Mouse (Mus musculus) G1E (cell line): ENCODE data around the gene Capn7. TPM values are rescaled to one million over a fixed set of nuclear protein-coding genes. Genes with fewer than 3 reads are reported as not detected.

Source experiments
- ATAC-seq: 2 replicates; pipeline ENCODE4 v1.8.0; 2016; ENCODE audit warnings: mild to moderate bottlenecking; ENCODE audit not compliant: insufficient number of reproducible peaks, poor library complexity, low FRiP score, severe bottlenecking; ENCODE audit errors: extremely low read depth
- DNase-seq: peaks from one replicate; pipeline ENCODE4 v3.0.0; 2012; ENCODE audit warnings: low spot score
- H3K27me3 ChIP-seq: 2 replicates; pipeline ENCODE4 v1.6.1; 2012; ENCODE audit warnings: mild to moderate bottlenecking, low read length, inconsistent platforms; ENCODE audit not compliant: insufficient read depth
- H3K36me3 ChIP-seq: replicated peaks from 2 replicates; pipeline ENCODE3; 2012; ENCODE audit warnings: mild to moderate bottlenecking, inconsistent platforms
- H3K4me1 ChIP-seq: 2 replicates; pipeline ENCODE4 v1.6.1; 2012; ENCODE audit warnings: low read depth, low read length, inconsistent platforms, mixed read lengths; ENCODE audit not compliant: insufficient read depth
- H3K4me3 ChIP-seq: 2 replicates; pipeline ENCODE4 v1.5.1; 2012; ENCODE audit warnings: low read depth, mild to moderate bottlenecking, inconsistent platforms, low read length, moderate library complexity, mixed read lengths
- H3K9me3 ChIP-seq: replicated peaks from 2 replicates; pipeline ENCODE4 v1.6.1; 2012; ENCODE audit warnings: inconsistent platforms
- CTCF ChIP-seq: IDR thresholded peaks from 2 replicates; pipeline ENCODE4 v1.5.1; 2012; ENCODE audit warnings: low read depth, low read length, inconsistent platforms, mixed read lengths
- GATA1 ChIP-seq: IDR thresholded peaks from 2 replicates; pipeline ENCODE4 v1.6.1; 2012; ENCODE audit warnings: borderline replicate concordance, low read length, inconsistent platforms, mixed read lengths
- GATA2 ChIP-seq: IDR thresholded peaks from 2 replicates; pipeline ENCODE4 v1.6.1; 2012; ENCODE audit warnings: low read depth, low read length, inconsistent platforms, borderline replicate concordance
- POLR2AphosphoS5 ChIP-seq: IDR thresholded peaks from 2 replicates; pipeline ENCODE4 v1.6.1; 2012; ENCODE audit warnings: low read depth, low read length, inconsistent platforms; ENCODE audit not compliant: insufficient replicate concordance
- TAL1 ChIP-seq: conservative IDR thresholded peaks from 2 replicates; pipeline ENCODE4 v1.6.1; 2012; ENCODE audit warnings: low read depth, low read length, inconsistent platforms, mixed read lengths
- polyA plus RNA-seq: library from polyadenylated mRNA; stranded (reverse); fragments of >175 nt; gene quantifications from 2 replicates; pipeline ENCODE4 v1.2.3, GENCODE M21; 2012
- total RNA-seq, 2 experiments: library from RNA; stranded (forward) in 1 of 2; stranded (reverse) in 1 of 2; fragments of 200-1000 nt in 1 of 2; fragments of >200 nt in 1 of 2; fragmentation: Nextera tagmentation in 1 of 2; gene quantifications; 2 replicates each; pipeline ENCODE4 v1.2.3; 2014 to 2017

The Capn7 gene
- total and polyA plus RNA-seq, 3 experiments: 6.6 to 66.6 (median 46.9) TPM

DNA sequence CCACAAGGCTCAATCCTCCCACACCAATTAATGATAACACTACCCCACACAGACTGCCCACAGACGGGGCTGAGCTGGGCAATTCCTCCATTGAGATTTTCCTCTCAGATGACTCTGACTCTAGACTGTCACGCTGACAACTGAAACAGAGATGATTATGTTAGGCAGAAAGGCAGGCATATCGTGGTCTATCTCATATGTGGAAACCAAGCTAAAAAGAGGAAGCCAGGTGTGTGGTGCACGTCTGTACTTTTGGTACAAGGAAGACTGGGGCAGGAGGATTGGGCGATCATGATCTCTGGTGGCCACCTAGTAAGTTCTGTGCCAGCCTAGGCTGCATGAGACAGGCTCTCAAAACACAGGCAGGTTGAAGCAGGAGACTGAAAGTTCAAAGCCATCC, 66.3 kb downstream of the Capn7 start:
- no peak for TF ChIP-seq TAL1
- no peak for TF ChIP-seq POLR2AphosphoS5
- no peak for TF ChIP-seq GATA1
- TF ChIP-seq GATA2: no peak
- no peak for TF ChIP-seq CTCF
- Histone ChIP-seq H3K27me3 (peaks cover 21% of the 10 kb centered on the region), H3K36me3 (no peaks in the 10 kb centered on the region), H3K9me3 (no peaks in the 10 kb centered on the region), H3K4me1 (peaks cover 66% of the 10 kb centered on the region), H3K4me3 (no peak overlapping the region)
- ATAC-seq: no peak
- no peak for DNase-seq

DNA sequence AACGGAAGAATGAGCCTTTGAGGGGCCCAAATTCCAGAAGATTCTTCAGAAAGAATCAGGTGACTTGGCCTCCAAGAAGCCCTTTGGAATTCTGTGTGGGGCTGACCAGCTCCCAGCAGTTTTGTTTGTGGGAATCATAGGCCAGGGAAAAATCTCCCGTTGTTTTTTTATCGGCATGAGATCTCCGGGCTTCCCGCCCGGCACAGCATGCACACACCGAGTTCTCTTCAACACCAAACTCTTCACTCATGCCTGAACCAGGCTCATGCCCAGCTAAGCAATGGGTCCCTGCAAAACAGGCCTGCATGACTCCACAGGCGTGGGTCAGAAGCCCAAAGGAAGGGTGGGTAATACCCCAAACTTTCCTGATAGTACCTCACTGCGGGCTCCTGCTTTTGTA, 67.1 kb downstream of the Capn7 start:
- Histone ChIP-seq H3K36me3 (no peaks in the 10 kb centered on the region), H3K9me3 (no peaks in the 10 kb centered on the region), H3K27me3 (peaks cover 24% of the 10 kb centered on the region), H3K4me3 (peak overlapping the region; percentile 50; the same call in 1 of the 2 replicates), H3K4me1 (peaks cover 72% of the 10 kb centered on the region)
- no peak for ATAC-seq
- TF ChIP-seq POLR2AphosphoS5 (no peak), GATA1 (no peak), CTCF (no peak), GATA2 (no peak), TAL1 (no peak)
- no peak for DNase-seq

- DNase-seq (peak; percentile 32), ATAC-seq (peak; percentile 57; the same call in 1 of the 2 replicates)
- peaks cover 72% of the 10 kb centered on the region for H3K4me1 ChIP-seq
- TF ChIP-seq POLR2AphosphoS5 (no peak), GATA2 (no peak), GATA1 (no peak), CTCF (no peak), TAL1 (peak; percentile 53)
- peaks cover 21% of the 10 kb centered on the region for H3K27me3 ChIP-seq
- no peaks in the 10 kb centered on the region for H3K9me3 ChIP-seq
- H3K36me3 ChIP-seq: no peaks in the 10 kb centered on the region
- peak overlapping the region; percentile 50; the same call in 1 of the 2 replicates for H3K4me3 ChIP-seq
These were observed 67.6 kb downstream of the Capn7 start for GRCm38 (mm10) chr14:31403995-31404394.

DNA sequence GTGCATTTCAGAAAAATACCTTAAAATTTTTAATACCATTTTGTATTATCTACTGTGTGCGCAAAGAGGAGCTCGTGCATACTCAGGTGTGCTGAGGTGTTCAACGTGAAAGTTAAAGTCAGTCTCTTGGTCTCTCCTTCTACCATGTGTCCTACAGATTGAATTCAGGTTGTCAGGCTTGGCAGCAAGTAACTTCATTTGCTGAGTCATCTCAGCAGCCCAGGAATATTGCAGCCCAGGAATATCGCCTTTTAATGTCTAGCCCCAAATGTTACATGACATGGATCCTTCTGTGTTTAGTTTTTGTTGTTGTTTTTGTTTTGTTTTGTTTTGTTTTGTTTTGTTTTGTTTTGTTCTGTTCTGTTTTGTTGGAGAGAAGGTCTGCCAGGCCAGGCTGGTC, 68.2 kb downstream of the Capn7 start:
- H3K4me1 ChIP-seq: peaks cover 70% of the 10 kb centered on the region
- ATAC-seq (no peak), DNase-seq (no peak)
- H3K36me3 ChIP-seq: no peaks in the 10 kb centered on the region
- H3K4me3 ChIP-seq: no peak overlapping the region
- no peaks in the 10 kb centered on the region for H3K9me3 ChIP-seq
- peaks cover 24% of the 10 kb centered on the region for H3K27me3 ChIP-seq
- TF ChIP-seq GATA2 (no peak), GATA1 (no peak), TAL1 (no peak), CTCF (no peak), POLR2AphosphoS5 (no peak)

DNA sequence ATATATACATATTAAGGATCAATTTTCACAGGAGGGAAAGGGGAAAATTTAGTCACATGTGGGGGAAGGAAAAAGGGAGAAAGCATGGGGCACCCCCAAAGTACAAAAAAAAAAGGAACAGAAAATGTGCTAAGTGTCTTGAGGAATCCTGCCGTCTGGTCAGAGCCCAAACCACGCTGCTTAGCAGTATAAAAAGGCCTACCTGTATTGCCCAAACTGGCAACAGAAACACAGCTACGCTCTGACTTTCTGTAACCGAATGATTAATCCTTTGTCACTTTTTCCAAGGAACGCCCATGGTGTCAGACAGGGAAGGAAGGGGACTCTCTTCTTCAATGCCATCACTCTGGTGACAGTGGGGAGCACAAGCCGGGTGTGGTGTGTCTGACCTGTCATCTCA, 69.2 kb downstream of the Capn7 start:
- Histone ChIP-seq H3K4me1 (peaks cover 70% of the 10 kb centered on the region), H3K27me3 (peaks cover 25% of the 10 kb centered on the region), H3K36me3 (no peaks in the 10 kb centered on the region), H3K9me3 (no peaks in the 10 kb centered on the region), H3K4me3 (no peak overlapping the region)
- ATAC-seq (no peak), DNase-seq (no peak)
- TF ChIP-seq GATA1 (no peak), GATA2 (no peak), POLR2AphosphoS5 (no peak)

GRCm38 (mm10) chr14:31406154-31406810, 69.8 kb downstream of the Capn7 start:
- DNase-seq (no peak), ATAC-seq (no peak)
- Histone ChIP-seq H3K9me3 (no peaks in the 10 kb centered on the region), H3K27me3 (peaks cover 31% of the 10 kb centered on the region), H3K4me1 (peaks cover 68% of the 10 kb centered on the region), H3K36me3 (no peaks in the 10 kb centered on the region), H3K4me3 (no peak overlapping the region)
- no peak for TF ChIP-seq GATA2
- TF ChIP-seq TAL1: no peak
- no peak for TF ChIP-seq GATA1
- no peak for TF ChIP-seq POLR2AphosphoS5
- no peak for TF ChIP-seq CTCF
